Mouse (Mus musculus): ENCODE measurements around the gene Zfp655. TPM values are rescaled to one million over a fixed set of nuclear protein-coding genes. Genes with fewer than 3 reads are reported as not detected.
A peak's percentile ranks its signal among the peaks of the same experiment; 100 is the strongest.
"Not testable (repeated sequence)": the region's sequence is repeated elsewhere in the genome, so short reads cannot be mapped to it uniquely, and the experiment has no call there.

Gene Zfp655
- total RNA-seq (2021), result 10 to 100 TPM; 19.0 to 22.9 TPM
- long read RNA-seq, experiment 1, full-length matches to known transcripts, result 22 of 23 reads
- long read RNA-seq, experiment 1, partial matches to known transcripts, result 0 of 23 reads
- long read RNA-seq, experiment 1, other reads (novel, unspliced or antisense), result 1 of 23 reads
- long read RNA-seq, experiment 2, full-length matches to known transcripts, result 19 of 23 reads
- long read RNA-seq, experiment 2, partial matches to known transcripts, result 2 of 23 reads
- long read RNA-seq, experiment 2, other reads (novel, unspliced or antisense), result 2 of 23 reads

DNA sequence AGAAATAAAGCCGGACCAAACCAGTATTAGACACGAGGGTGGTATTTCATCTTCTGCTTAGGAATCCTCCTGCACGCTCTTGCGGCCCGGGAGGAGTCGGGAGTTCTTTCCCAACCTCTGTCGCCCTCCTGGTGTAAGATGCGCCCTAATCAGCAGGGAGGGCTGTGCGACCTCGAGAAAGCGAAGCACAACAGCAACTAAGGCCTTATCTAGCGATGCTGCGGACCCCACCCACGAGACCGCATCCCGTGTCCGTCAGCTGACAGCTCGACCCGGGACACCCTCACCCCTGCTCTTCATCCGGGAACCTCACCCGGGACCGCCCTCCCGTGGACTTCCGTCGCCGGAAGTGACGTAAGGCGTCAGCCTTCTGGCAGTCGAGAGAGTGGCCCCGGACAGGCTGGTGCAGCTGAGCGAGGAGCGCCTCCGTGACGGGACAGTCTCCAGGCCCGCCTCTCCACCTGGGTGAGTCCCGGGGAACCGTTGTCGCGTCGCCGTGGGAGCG lies at the start of gene Zfp655:
Gene Zfp655, plus strand, starts transcription at position 349 of the 505 bp plus-strand sequence.
- peak; percentile 92 to 96 for DNase-seq (ENCODE audit: low spot score in 2 of 2)

DNA sequence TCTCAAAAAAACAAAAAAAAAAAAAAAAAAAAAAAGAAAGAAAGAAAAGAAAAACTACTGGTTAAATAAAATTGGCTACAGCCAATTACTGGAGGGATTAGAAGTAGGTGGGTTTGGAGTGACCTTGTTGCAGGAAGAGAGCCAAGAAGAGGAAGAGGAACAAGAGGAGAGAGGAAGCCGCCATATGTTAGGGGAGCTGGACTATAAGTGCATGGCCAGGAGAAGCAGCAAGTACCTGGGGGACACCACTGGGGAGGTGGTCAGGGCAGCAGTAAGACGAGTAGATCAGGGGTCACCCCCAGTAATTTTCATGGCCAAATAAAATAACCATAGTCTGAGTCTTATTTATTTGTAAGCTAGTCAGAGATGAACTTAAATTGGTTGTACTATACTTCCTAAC lies 46.3 kb upstream of the Zfp655 start:
- DNase-seq (ENCODE audit: low spot score in 2 of 2), result no peak

- DNase-seq (ENCODE audit: low spot score in 2 of 2), result no peak
Measured at GRCm38 (mm10) chr5:145189416-145189815, 42.1 kb upstream of the Zfp655 start.

DNA sequence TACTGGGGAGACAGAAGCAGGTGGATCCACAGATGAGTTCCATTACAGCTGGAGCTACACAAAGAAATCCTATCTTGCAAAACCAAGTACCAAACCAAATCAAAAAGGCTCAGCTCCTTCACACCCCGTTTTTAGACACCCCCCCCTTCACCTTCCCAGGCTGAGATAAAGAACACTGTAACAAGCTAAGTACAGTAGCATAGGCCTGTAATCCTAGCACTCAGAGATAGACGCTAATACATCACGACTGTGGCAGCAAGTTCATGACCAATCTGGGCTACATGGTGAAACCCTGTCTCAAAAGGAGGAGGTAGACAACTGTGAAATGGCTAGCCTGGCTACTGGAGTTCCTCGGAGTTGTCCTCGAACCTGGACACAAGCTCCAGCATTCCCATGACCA lies 41.1 kb upstream of the Zfp655 start:
- DNase-seq (ENCODE audit: low spot score in 2 of 2), result no peak

- DNase-seq (ENCODE audit: low spot score in 2 of 2), result peak; percentile 80 to 91
Measured at GRCm38 (mm10) chr5:145190875-145191798, 40.4 kb upstream of the Zfp655 start.

- no peak for DNase-seq (ENCODE audit: low spot score in 2 of 2)
Measured at GRCm38 (mm10) chr5:145191962-145192361, 39.6 kb upstream of the Zfp655 start, which contains the start of gene Atp5j2. Atp5j2 (minus strand) TSS chr5:145192062.

- no peak for DNase-seq (ENCODE audit: low spot score in 2 of 2)
Measured at GRCm38 (mm10) chr5:145200387-145200786, 31.1 kb upstream of the Zfp655 start.

DNA sequence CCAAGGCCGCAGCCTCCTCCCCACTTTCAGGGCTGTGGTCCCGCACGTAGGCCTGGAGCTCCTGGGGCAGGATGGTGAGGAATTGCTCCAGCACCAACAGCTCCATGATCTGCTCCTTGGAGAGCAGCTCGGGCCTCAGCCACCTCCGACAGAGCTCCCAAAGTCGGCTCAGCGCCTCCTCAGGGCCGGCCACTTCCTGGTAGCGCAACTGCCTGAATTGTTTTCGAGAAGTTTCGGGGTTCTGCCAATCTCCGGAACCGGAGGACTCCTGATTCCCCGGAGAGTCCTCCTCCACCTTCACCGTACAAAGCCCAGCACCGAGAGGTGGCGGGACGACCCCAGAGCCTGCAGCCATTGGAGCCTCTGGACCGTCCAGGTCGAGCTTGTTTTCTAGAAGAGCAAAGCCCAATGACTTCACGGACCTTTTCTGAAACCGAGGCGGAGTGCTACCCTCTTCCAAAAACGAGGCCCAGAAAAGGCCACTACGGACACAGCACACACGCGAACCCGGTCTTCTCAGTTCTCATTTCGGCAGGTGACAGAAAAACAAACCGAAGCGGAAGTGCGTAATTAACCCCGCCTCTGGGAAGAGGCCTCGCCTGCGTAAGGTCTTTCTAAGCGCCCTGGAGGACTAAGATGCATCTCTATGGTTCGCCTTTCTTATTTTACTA lies 30.1 kb upstream of the Zfp655 start, which contains the start of gene Zkscan14:
Gene Zkscan14, minus strand, starts transcription at position 548 of the 671 bp plus-strand sequence.
- peak in 1 of 2 experiments; percentile 70 for DNase-seq (ENCODE audit: low spot score in 2 of 2)

DNA sequence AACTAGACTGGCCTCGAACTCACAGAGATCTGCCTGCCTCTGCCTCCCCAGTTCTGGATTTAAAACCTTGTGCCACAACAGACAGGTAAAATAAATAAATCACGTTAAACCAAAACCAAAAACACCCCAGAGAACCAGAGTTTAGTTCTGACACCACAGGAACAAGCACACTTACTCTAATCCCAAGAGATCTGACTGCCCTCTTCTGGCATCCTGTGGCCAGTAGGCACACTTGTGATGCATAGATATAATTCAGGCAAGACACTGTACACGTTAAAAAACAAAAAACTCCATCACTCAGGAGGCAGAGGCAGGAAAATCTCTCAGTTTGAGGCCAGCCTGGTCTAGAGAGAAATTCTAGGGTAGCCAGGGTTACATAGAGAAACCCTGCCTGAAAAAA lies 29.1 kb upstream of the Zfp655 start:
- DNase-seq (ENCODE audit: low spot score in 2 of 2), result no peak

GRCm38 (mm10) chr5:145203936-145204691 lies 27.4 kb upstream of the Zfp655 start, which contains the start of gene Zkscan5:
Zkscan5 (plus strand) TSS chr5:145204562.
- peak; percentile 90 to 98 for DNase-seq (ENCODE audit: low spot score in 2 of 2)

DNA sequence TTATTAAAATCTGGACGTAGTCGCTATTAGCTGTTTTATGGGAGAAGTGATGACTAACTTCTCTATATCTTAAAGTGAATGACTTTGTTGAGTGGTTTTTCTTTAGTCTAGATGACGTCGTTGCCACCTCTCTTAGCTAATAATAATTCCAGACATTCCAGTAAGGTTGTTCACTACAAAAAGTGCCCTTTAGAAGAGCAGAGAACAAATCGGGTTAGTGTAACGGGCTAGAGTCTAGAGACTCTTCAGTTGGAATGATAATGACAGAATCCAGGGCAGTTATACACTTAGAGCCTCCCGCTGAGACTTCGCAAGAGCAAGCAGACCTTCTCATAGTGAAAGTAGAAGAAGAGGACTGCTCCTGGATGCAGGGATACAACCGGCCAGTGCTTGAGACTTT lies 26.5 kb upstream of the Zfp655 start:
- no peak for DNase-seq (ENCODE audit: low spot score in 2 of 2)

GRCm38 (mm10) chr5:145207385-145207784 lies 24.1 kb upstream of the Zfp655 start:
- no peak for DNase-seq (ENCODE audit: low spot score in 2 of 2)

- no peak for DNase-seq (ENCODE audit: low spot score in 2 of 2)
Measured at GRCm38 (mm10) chr5:145207954-145208353, 23.6 kb upstream of the Zfp655 start.

- DNase-seq (ENCODE audit: low spot score in 2 of 2), result not testable (repeated sequence)
Measured at GRCm38 (mm10) chr5:145208391-145208790, 23.1 kb upstream of the Zfp655 start.

DNA sequence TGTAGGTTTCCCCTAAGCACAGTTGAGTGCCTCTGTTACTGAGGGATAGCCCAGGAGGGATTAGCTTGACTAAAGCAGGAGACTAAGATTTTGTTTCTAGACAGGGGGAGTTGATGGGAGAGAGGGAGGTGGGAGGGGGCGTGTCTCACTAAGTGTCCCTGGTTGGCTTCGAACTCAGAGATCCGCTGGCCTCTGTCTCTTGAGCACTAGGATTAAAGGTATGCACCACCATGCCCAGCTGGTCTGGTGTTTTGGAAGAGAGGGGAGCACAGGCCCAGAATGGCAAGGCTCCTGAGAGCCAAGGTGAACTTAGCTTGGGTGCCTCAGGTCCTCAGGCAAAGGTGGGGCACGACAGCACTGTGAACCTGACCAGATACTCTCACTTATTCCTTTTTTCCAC lies 20.2 kb upstream of the Zfp655 start:
- DNase-seq (ENCODE audit: low spot score in 2 of 2), result no peak

GRCm38 (mm10) chr5:145212216-145212615 lies 19.3 kb upstream of the Zfp655 start:
- no peak for DNase-seq (ENCODE audit: low spot score in 2 of 2)

- no peak for DNase-seq (ENCODE audit: low spot score in 2 of 2)
Measured at GRCm38 (mm10) chr5:145213505-145213904, 18.0 kb upstream of the Zfp655 start.

GRCm38 (mm10) chr5:145214679-145215078 lies 16.8 kb upstream of the Zfp655 start:
- DNase-seq (ENCODE audit: low spot score in 2 of 2), result no peak

- DNase-seq (ENCODE audit: low spot score in 2 of 2), result no peak
Measured at GRCm38 (mm10) chr5:145217746-145218145, 13.8 kb upstream of the Zfp655 start.

DNA sequence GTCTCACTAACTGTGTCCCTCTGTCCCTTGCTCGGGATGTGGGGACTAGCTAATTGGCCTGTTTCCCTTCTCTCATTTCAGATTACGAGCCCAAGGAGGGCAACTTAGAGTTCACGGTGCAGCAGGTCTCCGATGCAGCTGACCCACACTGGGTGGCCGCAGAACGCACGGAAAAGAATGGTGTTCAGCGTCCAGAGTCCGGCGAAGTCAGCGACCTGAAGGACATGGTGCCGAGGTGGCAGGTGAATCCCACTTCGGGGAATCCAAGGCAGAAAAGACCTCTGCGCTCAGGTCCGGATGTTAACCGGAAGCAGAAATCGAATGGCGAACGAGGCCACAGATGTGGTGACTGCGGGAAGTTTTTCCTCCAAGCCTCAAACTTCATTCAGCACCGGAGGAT lies 13.3 kb upstream of the Zfp655 start:
- no peak for DNase-seq (ENCODE audit: low spot score in 2 of 2)

Data from gastrocnemius, postnatal 4 days (tissue).